10 mouse cellular contexts compared by ENCODE assay signal in genomic region chr12:86715401-86715800, GRCm38 (mm10). TPM values are rescaled to one million over a fixed set of nuclear protein-coding genes. Genes with fewer than 3 reads are reported as not detected.
DNase-seq lines count a peak whose midpoint lies in the region; ATAC-seq lines count a peak whose summit lies in the region.
"Had no signal": no experiment of that assay in that cellular context is flagged by ENCODE, and none has a peak within 500 bp of the region (broad histone marks: within the 10 kb centered on the region; RNA-seq: fewer than 3 reads in every experiment).

No protein-coding gene starts in this region.

- H3K4me3 ChIP-seq in hindbrain, embryonic 10.5 days: no peak overlapping the region
- H3K4me3 ChIP-seq in hindbrain, embryonic 12.5 days: no peak overlapping the region
- no peak overlapping the region for H3K4me3 ChIP-seq in midbrain, embryonic 13.5 days (replicated peaks)
- H3K4me3 ChIP-seq: embryonic facial prominence, embryonic 13.5 days had no signal

- no peaks in the 10 kb centered on the region for H3K27me3 ChIP-seq in hindbrain, embryonic 10.5 days (ENCODE audit: insufficient read depth, poor library complexity, severe bottlenecking)
- H3K27me3 ChIP-seq in hindbrain, embryonic 12.5 days: no peaks in the 10 kb centered on the region
- H3K27me3 ChIP-seq in midbrain, embryonic 13.5 days: no peaks in the 10 kb centered on the region
- H3K27me3 ChIP-seq: embryonic facial prominence, embryonic 13.5 days had no signal

- peak; percentile 80 for DNase-seq in hindbrain, embryonic 10.5 days (ENCODE audit: low spot score)
- DNase-seq in Muller cell, postnatal 12 days (ENCODE audit: inconsistent ontology term): peak; percentile 60
- peak; percentile 89 for DNase-seq in cerebellum, adult 9-10 months
- peak; percentile 80 to 89 for DNase-seq in layer of hippocampus, postnatal 25 days (ENCODE audit: extremely low spot score in 1 of 2, low spot score in 1 of 2)
- DNase-seq in testis, postnatal 14 days (ENCODE audit: low spot score): peak; percentile 35

- H3K4me2 ChIP-seq in hindbrain, embryonic 12.5 days (replicated peaks): no peak overlapping the region
- H3K4me2 ChIP-seq in midbrain, embryonic 13.5 days (replicated peaks): no peak overlapping the region
- H3K4me2 ChIP-seq: embryonic facial prominence, embryonic 13.5 days had no signal

- no peak for ATAC-seq in hindbrain, embryonic 12.5 days (ENCODE audit: low FRiP score)
- 0 out of 2 replicates have a peak, but pooled peaks have one; percentile 17 for ATAC-seq in granulocyte monocyte progenitor cell, adult 5-6 weeks (replicated peaks; ENCODE audit: poor library complexity, severe bottlenecking)
- peak; percentile 40; the same call in 1 of the 2 replicates for ATAC-seq in midbrain, embryonic 13.5 days

- H3K36me3 ChIP-seq in hindbrain, embryonic 10.5 days: peaks cover 17% of the 10 kb centered on the region
- peaks cover 5% of the 10 kb centered on the region for H3K36me3 ChIP-seq in hindbrain, embryonic 12.5 days
- H3K36me3 ChIP-seq in midbrain, embryonic 13.5 days: peaks cover 20% of the 10 kb centered on the region

- no peak overlapping the region for H3K27ac ChIP-seq in hindbrain, embryonic 10.5 days
- H3K27ac ChIP-seq in hindbrain, embryonic 12.5 days: no peak overlapping the region
- H3K27ac ChIP-seq in midbrain, embryonic 13.5 days: no peak overlapping the region
- H3K27ac ChIP-seq: embryonic facial prominence, embryonic 13.5 days had no signal

- no peaks in the 10 kb centered on the region; the same call in 1 of the 2 replicates for H3K4me1 ChIP-seq in hindbrain, embryonic 10.5 days (replicated peaks)
- H3K4me1 ChIP-seq in hindbrain, embryonic 12.5 days: no peaks in the 10 kb centered on the region
- H3K4me1 ChIP-seq in midbrain, embryonic 13.5 days (replicated peaks): no peaks in the 10 kb centered on the region

- no peaks in the 10 kb centered on the region for H3K9me3 ChIP-seq in hindbrain, embryonic 10.5 days
- no peaks in the 10 kb centered on the region for H3K9me3 ChIP-seq in hindbrain, embryonic 12.5 days (replicated peaks)
- H3K9me3 ChIP-seq in midbrain, embryonic 13.5 days: no peaks in the 10 kb centered on the region
- H3K9me3 ChIP-seq: embryonic facial prominence, embryonic 13.5 days had no signal

- no peak overlapping the region for H3K9ac ChIP-seq in hindbrain, embryonic 12.5 days
- no peak overlapping the region for H3K9ac ChIP-seq in midbrain, embryonic 13.5 days (replicated peaks)
- H3K9ac ChIP-seq: embryonic facial prominence, embryonic 13.5 days had no signal

- 47% methylated on average over 5 of the region's 5 CpGs for WGBS in hindbrain, embryonic 10.5 days
- WGBS in hindbrain, embryonic 12.5 days: 49% methylated on average over 5 of the region's 5 CpGs
- 50% methylated on average over 5 of the region's 5 CpGs for WGBS in midbrain, embryonic 13.5 days

RNA-seq across cellular contexts. Expression of gene Angel1, which starts 10.9 kb away (rescaled TPM):
- polyA plus RNA-seq in hindbrain, embryonic 10.5 days (2016; fragmentation: Nextera tagmentation; extraction: Ambion mirVana): 14.7 and 14.8 TPM in 2 replicates
- polyA plus RNA-seq in hindbrain, embryonic 12.5 days (2016; fragmentation: Nextera tagmentation; extraction: Ambion mirVana): 15.8 and 17.0 TPM in 2 replicates
- total RNA-seq in granulocyte monocyte progenitor cell, adult 5-6 weeks (2014; fragmentation: Nextera tagmentation): 7.2 and 9.7 TPM in 2 replicates
- total RNA-seq in granulocyte monocyte progenitor cell, adult 5-6 weeks (2017): 0.62 and 2.8 TPM in 2 replicates
- total RNA-seq in layer of hippocampus, postnatal 25 days (2021): 1 to 10 TPM; 4.6 to 8.0 TPM
- polyA plus RNA-seq in midbrain, embryonic 13.5 days (2015; fragmentation: Nextera tagmentation; extraction: Ambion mirVana): 10.3 and 10.9 TPM in 2 replicates

RNA-seq across cellular contexts. Expression of gene Lrrc74a, which starts 18.8 kb away (rescaled TPM):
- polyA plus RNA-seq in hindbrain, embryonic 10.5 days (2016; fragmentation: Nextera tagmentation; extraction: Ambion mirVana): not detected in 2 replicates
- polyA plus RNA-seq in hindbrain, embryonic 12.5 days (2016; fragmentation: Nextera tagmentation; extraction: Ambion mirVana): not detected in 2 replicates
- not detected in 2 replicates for total RNA-seq in granulocyte monocyte progenitor cell, adult 5-6 weeks (2014; fragmentation: Nextera tagmentation)
- not detected in 2 replicates for total RNA-seq in granulocyte monocyte progenitor cell, adult 5-6 weeks (2017)
- not detected for total RNA-seq in layer of hippocampus, postnatal 25 days (2021)
- polyA plus RNA-seq in midbrain, embryonic 13.5 days (2015; fragmentation: Nextera tagmentation; extraction: Ambion mirVana): not detected in 2 replicates
- polyA plus RNA-seq: embryonic facial prominence, embryonic 13.5 days; lung, embryonic 16.5 days had no signal

RNA-seq across cellular contexts. Expression of gene Vash1, which starts 36.9 kb away (rescaled TPM):
- 21.1 and 27.4 TPM in 2 replicates for polyA plus RNA-seq in hindbrain, embryonic 10.5 days (2016; fragmentation: Nextera tagmentation; extraction: Ambion mirVana)
- 34.4 and 35.3 TPM in 2 replicates for polyA plus RNA-seq in hindbrain, embryonic 12.5 days (2016; fragmentation: Nextera tagmentation; extraction: Ambion mirVana)
- total RNA-seq in granulocyte monocyte progenitor cell, adult 5-6 weeks (2014; fragmentation: Nextera tagmentation): 0.41 TPM in 1 of 2 replicates, not detected in the other
- total RNA-seq in granulocyte monocyte progenitor cell, adult 5-6 weeks (2017): 0.21 TPM in 1 of 2 replicates, not detected in the other
- 10 to 100 TPM; 46.1 to 55.2 TPM for total RNA-seq in layer of hippocampus, postnatal 25 days (2021)
- polyA plus RNA-seq in midbrain, embryonic 13.5 days (2015; fragmentation: Nextera tagmentation; extraction: Ambion mirVana): 31.3 and 40.6 TPM in 2 replicates

Comparison
In these comparisons a context has a peak if more than half of its experiments do, and no peak if none do; other contexts are left out.
1. DNase-seq: peak in every context shown above with its lines; median percentile 89 in cerebellum, adult 9-10 months; 84 in layer of hippocampus, postnatal 25 days; 80 in hindbrain, embryonic 10.5 days; 60 in Muller cell, postnatal 12 days; 35 in testis, postnatal 14 days.